Mouse (Mus musculus): ENCODE measurements at regions not wholly inside any gene's neighbourhood (a gene's known extent, or its start where the extent isn't known, plus 50 kb on each side); places are given as distances from the start of the nearest gene placed in this dataset.
A peak's percentile ranks its signal among the peaks of the same experiment; 100 is the strongest.

GRCm38 (mm10) chr3:137728689-137729088 lies 57.4 kb downstream of the Gm21962 start:
- no peak overlapping the region for H3K27ac ChIP-seq
- H3K4me1 ChIP-seq (replicated peaks) = peaks cover 6% of the 10 kb centered on the region; the same call in 1 of the 2 replicates
- H3K27me3 ChIP-seq (ENCODE audit: insufficient read depth, poor library complexity, severe bottlenecking) = no peaks in the 10 kb centered on the region
- no peak for DNase-seq (ENCODE audit: low spot score)
- 91% methylated on average over 9 of the region's 9 CpGs for WGBS
- H3K36me3 ChIP-seq = no peaks in the 10 kb centered on the region
- no peaks in the 10 kb centered on the region for H3K9me3 ChIP-seq
- no peak overlapping the region for H3K4me3 ChIP-seq

DNA sequence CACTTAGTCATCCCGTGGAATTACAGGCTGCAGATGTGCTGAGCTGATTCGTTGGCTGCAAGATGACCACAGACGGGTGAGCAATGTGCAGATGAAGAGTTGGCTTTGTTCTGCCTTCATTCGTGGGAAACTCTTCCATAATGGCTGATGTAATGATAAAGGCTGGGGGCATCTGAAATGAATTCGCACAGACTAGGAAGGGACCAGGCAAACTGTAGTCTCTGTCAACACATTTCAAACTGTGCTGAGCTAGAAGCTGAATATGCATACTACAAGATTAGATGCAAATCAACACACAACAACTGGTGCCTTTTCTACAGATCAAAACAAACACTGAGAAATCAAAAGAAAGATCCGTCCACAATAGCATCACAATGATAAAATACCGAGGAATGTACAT lies 58.1 kb downstream of the Gm21962 start:
- WGBS = 77% methylated on average over 7 of the region's 7 CpGs

GRCm38 (mm10) chr3:137737222-137737800 lies 66.0 kb downstream of the Gm21962 start:
- Histone ChIP-seq H3K4me3 (no peak overlapping the region), H3K4me1 (replicated peaks) (peaks cover 7% of the 10 kb centered on the region), H3K36me3 (no peaks in the 10 kb centered on the region), H3K9me3 (no peaks in the 10 kb centered on the region), H3K27ac (peak overlapping the region; percentile 53; the same call in 1 of the 2 replicates), H3K27me3 (ENCODE audit: insufficient read depth, poor library complexity, severe bottlenecking) (no peaks in the 10 kb centered on the region)
- 37% methylated on average over 12 of the region's 12 CpGs for WGBS
- peak; percentile 16 for DNase-seq (ENCODE audit: low spot score)

More for the DNA sequence above, 58.1 kb downstream of the Gm21962 start:
- Histone ChIP-seq H3K27ac (no peak overlapping the region), H3K36me3 (no peaks in the 10 kb centered on the region), H3K4me3 (no peak overlapping the region), H3K27me3 (ENCODE audit: insufficient read depth, poor library complexity, severe bottlenecking) (no peaks in the 10 kb centered on the region), H3K9me3 (no peaks in the 10 kb centered on the region), H3K4me1 (replicated peaks) (peaks cover 6% of the 10 kb centered on the region; the same call in 1 of the 2 replicates)
- no peak for DNase-seq (ENCODE audit: low spot score)

GRCm38 (mm10) chr3:137741528-137741927 lies 70.2 kb downstream of the Gm21962 start:
- no peaks in the 10 kb centered on the region for H3K27me3 ChIP-seq (ENCODE audit: insufficient read depth, poor library complexity, severe bottlenecking)
- no peak for DNase-seq (ENCODE audit: low spot score)
- no peak overlapping the region for H3K27ac ChIP-seq
- WGBS = 64% methylated on average over 9 of the region's 9 CpGs
- no peaks in the 10 kb centered on the region for H3K9me3 ChIP-seq
- H3K4me3 ChIP-seq = no peak overlapping the region
- peaks cover 7% of the 10 kb centered on the region for H3K4me1 ChIP-seq (replicated peaks)
- no peaks in the 10 kb centered on the region for H3K36me3 ChIP-seq

- WGBS = 78% methylated on average over 4 of the region's 4 CpGs
- Histone ChIP-seq H3K36me3 (no peaks in the 10 kb centered on the region), H3K4me3 (no peak overlapping the region), H3K4me1 (replicated peaks) (peaks cover 6% of the 10 kb centered on the region), H3K27ac (no peak overlapping the region), H3K9me3 (no peaks in the 10 kb centered on the region), H3K27me3 (ENCODE audit: insufficient read depth, poor library complexity, severe bottlenecking) (no peaks in the 10 kb centered on the region)
- DNase-seq (ENCODE audit: low spot score) = no peak
Measured at GRCm38 (mm10) chr3:137742119-137742518, 70.8 kb downstream of the Gm21962 start.

DNA sequence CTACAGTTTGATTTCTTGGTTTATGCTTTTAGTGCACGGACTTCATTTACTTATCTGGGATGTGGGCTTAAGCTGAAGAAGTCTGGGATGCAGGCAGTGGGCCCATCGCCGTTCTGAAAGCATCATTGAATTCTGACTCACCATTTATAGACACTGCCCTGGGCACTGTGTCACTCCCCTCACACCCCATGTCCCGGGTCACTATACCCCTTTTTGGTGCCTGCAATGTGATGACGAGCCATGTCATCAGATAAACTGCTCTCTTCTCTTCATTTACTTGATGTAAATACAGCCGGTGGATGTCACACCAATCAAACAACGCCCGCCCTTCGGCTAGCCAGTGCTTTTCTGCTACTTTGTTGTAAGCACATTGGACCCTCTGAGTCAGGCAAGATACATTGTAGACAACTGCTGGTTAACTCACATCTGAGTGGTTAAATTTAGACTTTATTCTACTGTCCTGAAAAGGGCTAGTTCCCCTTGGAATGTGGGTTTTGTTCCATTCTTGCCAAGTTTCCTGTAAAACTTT lies 80.5 kb downstream of the Gm21962 start:
- no peak for DNase-seq (ENCODE audit: low spot score)
- H3K4me1 ChIP-seq (replicated peaks) = peaks cover 9% of the 10 kb centered on the region
- WGBS = 90% methylated on average over 9 of the region's 9 CpGs

DNA sequence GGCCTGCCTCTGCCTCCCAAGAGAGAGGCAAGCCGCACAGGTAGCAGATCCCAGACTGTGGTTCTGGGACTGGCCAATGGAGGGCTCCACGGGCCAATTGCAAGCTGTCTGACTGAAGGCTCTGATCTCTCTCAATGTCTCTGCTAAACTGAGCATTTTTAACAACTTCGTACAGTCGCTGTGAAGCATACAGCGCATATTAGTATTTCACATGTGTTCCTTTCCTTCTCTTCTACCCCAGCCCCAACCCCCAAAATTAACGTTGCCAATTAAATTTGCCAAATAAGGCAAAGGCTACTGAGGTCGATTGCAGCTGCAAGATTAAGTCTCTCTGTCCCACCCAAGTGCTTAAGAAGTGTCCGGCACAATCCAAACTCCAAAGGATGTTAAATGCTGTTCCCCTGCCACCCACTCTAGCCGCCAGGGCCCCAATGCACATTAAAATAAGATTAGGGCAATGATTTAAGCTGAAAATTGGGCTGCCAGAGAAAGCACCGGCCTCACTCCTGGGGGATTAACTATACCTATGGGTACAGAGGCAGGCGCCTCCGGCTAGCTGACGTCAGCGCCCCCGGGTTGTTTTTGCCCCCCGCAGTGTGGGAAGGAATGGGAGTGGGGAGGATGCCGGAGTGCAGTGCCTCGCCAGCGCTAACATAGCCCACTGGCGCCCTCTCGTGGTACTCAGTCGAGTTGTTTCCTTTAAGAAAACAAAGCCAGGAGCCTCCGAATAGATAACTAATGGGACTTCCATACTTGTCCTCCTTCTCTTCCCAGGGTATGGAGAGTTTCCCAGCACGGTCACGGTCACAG lies 81.3 kb downstream of the Gm21962 start:
- peak overlapping the region; percentile 43 for H3K4me3 ChIP-seq
- H3K27ac ChIP-seq = peak overlapping the region; percentile 83
- 21% methylated on average over 25 of the region's 25 CpGs for WGBS
- no peaks in the 10 kb centered on the region for H3K27me3 ChIP-seq (ENCODE audit: insufficient read depth, poor library complexity, severe bottlenecking)
- peak; percentile 88 for DNase-seq (ENCODE audit: low spot score)
- H3K36me3 ChIP-seq = no peaks in the 10 kb centered on the region
- H3K4me1 ChIP-seq (replicated peaks) = peaks cover 9% of the 10 kb centered on the region
- no peaks in the 10 kb centered on the region for H3K9me3 ChIP-seq

More for the DNA sequence above, 80.5 kb downstream of the Gm21962 start:
- Histone ChIP-seq H3K27me3 (ENCODE audit: insufficient read depth, poor library complexity, severe bottlenecking) (no peaks in the 10 kb centered on the region), H3K36me3 (no peaks in the 10 kb centered on the region), H3K4me3 (no peak overlapping the region), H3K9me3 (no peaks in the 10 kb centered on the region), H3K27ac (no peak overlapping the region)

DNA sequence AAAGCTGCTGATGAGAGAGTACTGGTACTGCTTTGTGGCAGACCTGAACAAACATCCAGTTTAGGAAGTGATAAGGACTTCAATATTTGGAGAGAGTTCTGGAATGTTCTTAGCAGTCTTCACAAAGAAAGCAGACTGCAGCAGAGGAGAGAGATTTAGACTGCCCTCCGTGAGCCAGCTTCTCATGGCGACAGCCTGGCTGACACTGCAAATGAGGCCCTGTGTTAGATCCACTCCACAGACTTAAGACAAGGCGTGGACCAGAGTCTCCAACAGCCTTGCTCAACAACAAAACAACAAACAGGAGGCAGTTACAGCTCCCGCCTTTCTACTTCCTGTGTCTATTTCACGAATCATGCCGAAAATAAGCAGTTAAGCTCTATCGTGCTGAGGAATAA lies 81.9 kb downstream of the Gm21962 start:
- Histone ChIP-seq H3K27ac (peak overlapping the region; percentile 83), H3K4me1 (replicated peaks) (peaks cover 9% of the 10 kb centered on the region), H3K27me3 (ENCODE audit: insufficient read depth, poor library complexity, severe bottlenecking) (no peaks in the 10 kb centered on the region), H3K9me3 (no peaks in the 10 kb centered on the region), H3K36me3 (no peaks in the 10 kb centered on the region), H3K4me3 (peak overlapping the region; percentile 43; the same call in 1 of the 2 replicates)
- WGBS = 72% methylated on average over 7 of the region's 7 CpGs
- no peak for DNase-seq (ENCODE audit: low spot score)

DNA sequence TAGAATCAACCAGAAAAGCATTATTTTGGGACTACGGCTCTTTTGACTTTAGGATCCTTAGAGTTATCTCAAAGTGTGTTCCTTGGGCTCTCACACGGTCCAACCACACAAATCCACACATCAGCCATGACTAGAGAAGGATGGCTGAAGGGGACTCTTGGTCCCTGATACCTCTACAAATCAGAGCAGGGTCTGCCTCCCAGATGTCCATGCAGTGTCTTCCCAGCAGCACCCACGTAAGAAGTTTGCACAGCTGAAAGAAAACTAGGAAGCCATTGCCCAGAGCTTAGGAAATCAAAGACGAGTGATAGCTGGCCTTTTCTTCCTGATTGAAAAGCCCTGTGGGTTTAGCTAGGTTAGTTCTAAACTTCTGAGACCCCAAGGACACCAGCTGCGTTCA lies 84.1 kb downstream of the Gm21962 start:
- Histone ChIP-seq H3K4me3 (no peak overlapping the region), H3K27ac (no peak overlapping the region), H3K27me3 (ENCODE audit: insufficient read depth, poor library complexity, severe bottlenecking) (no peaks in the 10 kb centered on the region), H3K4me1 (replicated peaks) (peaks cover 9% of the 10 kb centered on the region), H3K9me3 (no peaks in the 10 kb centered on the region), H3K36me3 (no peaks in the 10 kb centered on the region)
- DNase-seq (ENCODE audit: low spot score) = no peak
- WGBS = 84% methylated on average over 5 of the region's 5 CpGs

- Histone ChIP-seq H3K27me3 (ENCODE audit: insufficient read depth, poor library complexity, severe bottlenecking) (no peaks in the 10 kb centered on the region), H3K9me3 (no peaks in the 10 kb centered on the region), H3K36me3 (no peaks in the 10 kb centered on the region), H3K27ac (no peak overlapping the region), H3K4me1 (replicated peaks) (no peaks in the 10 kb centered on the region), H3K4me3 (no peak overlapping the region)
- WGBS = 80% methylated on average over 14 of the region's 14 CpGs
- DNase-seq (ENCODE audit: low spot score) = no peak
Measured at GRCm38 (mm10) chr3:137762213-137762884, 91.0 kb downstream of the Gm21962 start.

DNA sequence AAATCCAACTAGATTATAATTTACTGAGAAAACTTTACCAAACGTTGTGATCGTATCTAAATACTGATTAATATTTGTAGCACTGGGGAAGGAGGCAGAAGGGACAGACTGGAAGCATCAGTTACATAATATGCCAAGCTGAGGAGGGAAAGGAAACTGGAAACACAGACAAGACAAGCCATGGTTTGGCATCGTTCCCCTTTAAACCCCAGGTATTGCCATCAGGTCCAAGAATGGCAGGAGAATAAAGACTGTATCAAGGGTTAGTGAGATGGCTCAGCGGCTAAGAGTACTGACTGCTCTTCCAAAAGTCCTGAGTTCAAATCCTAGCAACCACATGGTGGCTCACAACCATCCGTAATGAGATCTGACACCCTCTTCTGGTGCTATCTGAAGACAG lies 92.1 kb downstream of the Gm21962 start:
- no peaks in the 10 kb centered on the region for H3K9me3 ChIP-seq
- DNase-seq (ENCODE audit: low spot score) = no peak

DNA sequence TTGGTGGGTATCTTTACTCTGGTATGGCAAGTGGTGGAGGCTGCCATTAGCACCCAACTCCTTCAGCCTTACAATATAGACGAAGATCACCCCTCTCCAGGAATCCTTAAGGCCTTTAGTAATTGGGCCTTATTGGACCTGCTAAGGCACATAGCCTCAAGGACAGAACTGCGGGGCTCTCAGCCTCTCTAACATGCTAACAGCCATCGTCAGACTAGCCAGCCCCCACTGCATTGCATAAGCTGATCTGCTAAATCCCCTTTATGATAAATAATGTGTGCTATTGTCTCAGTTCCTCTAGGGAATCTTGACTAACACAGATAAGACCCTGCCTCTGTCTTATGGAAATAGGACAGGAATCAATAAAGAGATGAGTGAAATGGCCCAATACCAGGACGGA lies 95.7 kb upstream of the H2afz start:
- Histone ChIP-seq H3K27me3 (ENCODE audit: insufficient read depth, poor library complexity, severe bottlenecking) (no peaks in the 10 kb centered on the region), H3K27ac (no peak overlapping the region), H3K9me3 (no peaks in the 10 kb centered on the region), H3K36me3 (no peaks in the 10 kb centered on the region), H3K4me1 (replicated peaks) (no peaks in the 10 kb centered on the region), H3K4me3 (no peak overlapping the region)
- WGBS = 87% methylated on average over 4 of the region's 4 CpGs
- no peak for DNase-seq (ENCODE audit: low spot score)

More for the DNA sequence above, 92.1 kb downstream of the Gm21962 start:
- WGBS = 91% methylated on average over 5 of the region's 5 CpGs
- no peaks in the 10 kb centered on the region for H3K27me3 ChIP-seq (ENCODE audit: insufficient read depth, poor library complexity, severe bottlenecking)
- H3K4me3 ChIP-seq = no peak overlapping the region
- no peak overlapping the region for H3K27ac ChIP-seq
- H3K36me3 ChIP-seq = no peaks in the 10 kb centered on the region
- H3K4me1 ChIP-seq (replicated peaks) = no peaks in the 10 kb centered on the region
